Comparison of ENCODE assay signal across 8 mouse cellular contexts in the genomic region with DNA sequence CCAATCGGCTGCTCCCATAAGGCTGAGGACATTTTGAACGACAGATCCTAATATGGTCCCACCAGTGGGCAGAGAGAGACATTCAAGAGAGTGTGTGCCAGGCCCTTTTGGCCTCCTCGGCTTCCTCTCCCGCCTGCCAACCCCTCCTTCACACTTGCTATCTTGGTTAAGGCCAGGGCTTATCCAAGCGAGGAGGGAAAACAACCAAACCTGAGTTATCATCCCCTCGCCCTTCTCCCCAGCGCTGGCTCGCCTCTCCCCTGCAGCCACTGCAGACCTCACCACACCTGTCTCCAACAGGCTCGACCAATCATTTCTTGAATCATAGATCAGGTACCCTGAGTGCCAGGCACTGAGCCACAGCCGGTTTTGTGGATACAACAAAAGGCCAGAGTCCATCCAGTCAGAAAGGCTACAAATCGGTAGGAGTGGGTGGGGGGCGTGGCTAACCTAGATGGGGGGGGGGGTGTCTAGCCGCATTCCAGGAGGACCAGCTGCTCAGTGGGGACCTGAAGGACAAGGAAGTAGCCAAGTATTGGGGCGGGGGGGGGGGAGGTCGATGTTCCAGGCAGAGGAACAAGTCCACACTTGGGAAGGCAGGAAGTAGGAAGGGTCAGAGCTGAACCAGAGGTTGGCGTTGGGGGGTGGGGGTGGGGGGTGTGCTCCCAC. TPM values are rescaled to one million over a fixed set of nuclear protein-coding genes. Genes with fewer than 3 reads are reported as not detected.
DNase-seq lines count a peak whose midpoint lies in the region; ATAC-seq and TF ChIP-seq lines count a peak whose summit lies in the region.

No protein-coding gene starts in this region.

- DNase-seq in neural tube, embryonic 11.5 days (ENCODE audit: low spot score): no peak
- no peak for DNase-seq in neural tube, embryonic 10.5 days (ENCODE audit: extremely low spot score, low spot score)
- peak; percentile 44 to 66 for DNase-seq in kidney, postnatal 4 days
- DNase-seq in urinary bladder, postnatal 4 days (ENCODE audit: low spot score in 2 of 2): no peak
- no peak for DNase-seq in thymus, postnatal 25 days
- DNase-seq in c-Kit-positive CD71-positive TER-119-positive erythroid progenitor cells, embryonic 14.5 days (ENCODE audit: low spot score): no peak

- H3K9ac ChIP-seq in neural tube, embryonic 11.5 days (ENCODE audit: low read length): peak overlapping the region; percentile 5; the same call in 1 of the 2 replicates
- no peak overlapping the region for H3K9ac ChIP-seq in stomach, embryonic 15.5 days

- no peaks in the 10 kb centered on the region; the same call in 1 of the 2 replicates for H3K4me1 ChIP-seq in neural tube, embryonic 11.5 days (ENCODE audit: control insufficient read depth, insufficient read depth, low read length)
- peaks cover 2% of the 10 kb centered on the region; the same call in 1 of the 2 replicates for H3K4me1 ChIP-seq in embryonic fibroblast, embryonic 13.5 days (ENCODE audit: control insufficient read depth, insufficient read depth, low read length)
- H3K4me1 ChIP-seq in stomach, embryonic 15.5 days: peaks cover 32% of the 10 kb centered on the region

- no peak overlapping the region for H3K4me3 ChIP-seq in neural tube, embryonic 11.5 days (ENCODE audit: low read depth, low read length)
- no peak overlapping the region for H3K4me3 ChIP-seq in embryonic fibroblast, embryonic 13.5 days (ENCODE audit: insufficient read depth, low read length)
- no peak overlapping the region for H3K4me3 ChIP-seq in stomach, embryonic 15.5 days (replicated peaks)

- no peak overlapping the region for H3K4me2 ChIP-seq in neural tube, embryonic 11.5 days (ENCODE audit: low read depth)
- peak overlapping the region; percentile 27 for H3K4me2 ChIP-seq in stomach, embryonic 15.5 days

- WGBS in neural tube, embryonic 11.5 days: 28% methylated on average over 15 of the region's 16 CpGs
- WGBS in stomach, embryonic 15.5 days: 26% methylated on average over 16 of the region's 16 CpGs

- no peak for ATAC-seq in neural tube, embryonic 11.5 days (ENCODE audit: insufficient read depth, low FRiP score, low TSS enrichment)
- ATAC-seq in stomach, embryonic 15.5 days (ENCODE audit: insufficient read depth, low FRiP score, low read depth): peak; percentile 88

- H3K9me3 ChIP-seq in neural tube, embryonic 11.5 days (ENCODE audit: control insufficient read depth, low read length): no peaks in the 10 kb centered on the region
- H3K9me3 ChIP-seq in stomach, embryonic 15.5 days: no peaks in the 10 kb centered on the region

- H3K27me3 ChIP-seq in neural tube, embryonic 11.5 days (ENCODE audit: control insufficient read depth, insufficient read depth, low read length): no peaks in the 10 kb centered on the region
- no peaks in the 10 kb centered on the region for H3K27me3 ChIP-seq in stomach, embryonic 15.5 days (replicated peaks)

- no peaks in the 10 kb centered on the region for H3K36me3 ChIP-seq in neural tube, embryonic 11.5 days (ENCODE audit: control insufficient read depth, insufficient read depth, low read length)
- no peaks in the 10 kb centered on the region for H3K36me3 ChIP-seq in stomach, embryonic 15.5 days

- no peak for TF ChIP-seq CTCF in embryonic fibroblast, embryonic 13.5 days (IDR thresholded peaks at IDR 0.05; ENCODE audit: borderline replicate concordance, insufficient read depth, low read length)

- TF ChIP-seq POLR2A in embryonic fibroblast, embryonic 13.5 days (IDR thresholded peaks at IDR 0.05; ENCODE audit: low read depth, low read length): no peak

- no peak overlapping the region for H3K27ac ChIP-seq in neural tube, embryonic 11.5 days (ENCODE audit: low read depth, low read length)
- peak overlapping the region; percentile 8; the same call in 1 of the 2 replicates for H3K27ac ChIP-seq in embryonic fibroblast, embryonic 13.5 days (ENCODE audit: insufficient read depth, low read length)
- H3K27ac ChIP-seq in stomach, embryonic 15.5 days: peak overlapping the region; percentile 91

RNA-seq across cellular contexts. Expression of a gene that starts 26.6 kb away (rescaled TPM):
- polyA plus RNA-seq in neural tube, embryonic 11.5 days (2014; fragmentation: Nextera tagmentation; extraction: Ambion mirVana): 33.0 and 39.0 TPM in 2 replicates
- 101 and 107 TPM in 2 replicates for polyA plus RNA-seq in embryonic fibroblast, embryonic 13.5 days (2011; ENCODE audit: insufficient read length, low read depth, missing spikeins)
- 109 TPM in 2 replicates for polyA plus RNA-seq in stomach, embryonic 15.5 days (2015; fragmentation: Nextera tagmentation; extraction: Ambion mirVana)

Comparison
In these comparisons a context has a peak if more than half of its experiments do, and no peak if none do; other contexts are left out.
1. DNase-seq: peak in kidney, postnatal 4 days (2 of 2); none in neural tube, embryonic 11.5 days (single experiment), neural tube, embryonic 10.5 days (single experiment), urinary bladder, postnatal 4 days (0 of 2), thymus, postnatal 25 days (single experiment) and c-Kit-positive CD71-positive TER-119-positive erythroid progenitor cells, embryonic 14.5 days (single experiment).